Mouse (Mus musculus) hematopoietic multipotent progenitor cell, adult 10-12 weeks (in vitro differentiated cells): ENCODE results near the gene Lgr5. TPM values are rescaled to one million over a fixed set of nuclear protein-coding genes. Genes with fewer than 3 reads are reported as not detected.

Source experiments
- polyA plus RNA-seq: library from polyadenylated mRNA; stranded (reverse); fragments of >175 nt; gene quantifications from 2 replicates; pipeline ENCODE4 v1.2.3, GENCODE M21; 2012; ENCODE audit warnings: low replicate concordance

Gene Lgr5
- 0.07 TPM in 1 of 2 replicates, not detected in the other for polyA plus RNA-seq

GRCm38 (mm10) chr10:115587301-115587969, at the start of gene Lgr5:
Gene Lgr5 (minus strand): TSS chr10:115587780.

GRCm38 (mm10) chr10:115569712-115570491, 17.7 kb downstream of the Lgr5 start, which contains the start of gene A930009A15Rik:
Gene A930009A15Rik (plus strand): TSS chr10:115569986.

Other genes with a start within 250 kb of the Lgr5 start
- gene Tmem19, start 225.3 kb downstream of the Lgr5 start, polyA plus RNA-seq, result 2.5 and 7.8 TPM in 2 replicates
- gene Thap2, start 203.3 kb downstream of the Lgr5 start, polyA plus RNA-seq, result 8.6 and 15.8 TPM in 2 replicates
- 11.0 and 19.8 TPM in 2 replicates for gene Zfc3h1, start 202.8 kb downstream of the Lgr5 start, polyA plus RNA-seq
- not detected in 2 replicates for gene A930009A15Rik, start 17.8 kb downstream of the Lgr5 start, polyA plus RNA-seq
- gene Tspan8, start 229.1 kb upstream of the Lgr5 start, polyA plus RNA-seq, result 1.5 TPM in 1 of 2 replicates, not detected in the other